Mouse (Mus musculus): Measurements from ENCODE around the gene Wnt5a.

The Wnt5a gene

DNA sequence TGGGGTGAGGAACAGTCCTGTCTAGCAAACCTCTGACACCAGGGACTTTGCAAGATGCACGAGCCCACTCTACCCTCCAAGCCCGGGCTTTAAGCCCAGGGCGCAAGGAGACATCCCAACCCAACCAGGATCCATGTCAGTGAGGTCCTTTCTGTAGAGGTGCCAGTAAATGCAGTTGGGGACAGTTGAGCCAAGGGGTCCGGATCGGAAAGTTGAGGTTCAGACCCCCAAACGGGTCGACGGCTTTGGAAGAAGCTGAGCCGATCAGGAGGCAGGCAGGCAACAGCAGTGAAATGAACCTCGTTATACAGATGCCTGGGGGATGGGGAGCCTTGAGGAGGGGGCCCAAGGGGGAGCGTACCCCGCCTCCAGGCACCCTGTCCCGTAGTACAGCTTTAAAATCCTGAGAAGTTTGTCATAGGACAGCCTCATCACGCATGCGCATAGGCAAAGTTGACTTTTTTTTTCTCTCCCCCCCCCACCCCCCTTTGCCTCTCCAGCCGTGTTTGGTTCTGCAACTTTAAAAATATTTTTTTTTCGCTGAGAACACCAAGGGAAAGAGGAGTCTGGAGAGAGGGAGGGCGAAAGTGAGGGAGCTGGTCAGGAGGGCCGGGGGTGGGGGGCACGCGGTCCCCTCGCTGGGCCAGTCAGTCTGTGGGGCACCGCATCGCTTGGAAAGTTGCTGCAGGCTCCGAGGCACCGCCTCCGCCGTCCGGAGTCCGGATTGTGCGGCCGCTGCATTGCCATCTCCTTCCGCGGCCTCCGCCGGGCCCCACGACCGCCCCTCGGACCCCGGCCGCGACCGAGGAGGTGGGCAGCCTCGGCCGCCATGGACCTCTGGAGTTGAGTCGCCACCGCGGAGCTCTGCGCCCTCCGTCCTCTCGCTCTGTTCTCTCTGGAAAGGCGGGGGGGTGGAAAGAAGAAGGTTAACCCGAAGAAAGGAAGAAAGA is at the start of gene Wnt5a:
Gene Wnt5a, plus strand, starts transcription at position 650 of the 950 bp plus-strand sequence.
- DNase-seq, result no peak

DNA sequence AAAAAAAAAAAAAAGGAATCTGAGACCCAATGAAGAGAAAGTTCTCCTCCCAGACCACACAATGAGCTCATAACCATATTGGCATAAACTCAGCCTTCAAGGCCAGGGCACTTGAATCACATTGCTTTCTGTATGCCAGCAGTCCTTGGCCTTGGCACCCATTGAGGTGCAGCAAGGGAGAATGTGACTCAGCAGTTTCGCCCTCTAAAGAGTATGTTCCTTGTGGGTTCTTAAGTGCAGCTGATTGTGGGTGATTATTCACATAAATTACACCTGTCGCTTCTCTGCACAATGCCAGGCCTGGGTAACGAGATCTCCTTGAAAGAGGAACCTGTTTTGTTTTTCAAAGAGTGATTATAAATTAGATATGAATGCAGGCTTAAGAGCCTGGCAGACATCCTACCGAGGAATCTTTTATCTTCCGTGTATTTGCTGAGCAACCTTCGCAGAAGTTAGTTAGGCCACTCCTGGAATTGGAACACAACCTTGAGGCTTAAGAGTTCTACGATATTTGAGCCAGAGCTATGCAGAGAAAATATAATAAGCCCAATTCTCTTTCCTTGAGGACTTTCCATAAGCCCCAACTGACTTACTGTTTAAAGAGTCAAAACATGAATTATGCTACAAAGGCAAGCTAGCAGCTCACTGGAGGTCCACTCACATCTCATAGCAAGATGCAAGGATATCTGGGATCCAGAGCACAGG is 48.0 kb upstream of the Wnt5a start:
- DNase-seq, result no peak

DNA sequence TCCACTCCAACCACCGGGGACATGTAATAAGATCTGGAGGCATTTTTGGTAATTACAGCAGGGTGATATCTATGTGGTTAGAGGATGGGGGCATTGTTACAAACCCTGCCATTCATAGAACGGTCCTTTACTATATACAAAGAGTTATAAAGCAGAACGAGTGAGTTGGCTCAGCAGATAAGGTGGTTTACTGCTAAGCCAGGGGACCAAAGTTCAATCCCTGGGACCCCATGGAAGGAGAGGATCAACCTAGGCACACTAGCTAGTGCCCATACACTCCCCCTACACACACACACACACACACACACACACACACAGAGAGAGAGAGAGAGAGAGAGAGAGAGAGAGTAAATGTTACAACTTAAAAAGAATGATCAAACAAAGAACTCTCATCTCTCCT is 47.1 kb upstream of the Wnt5a start:
- DNase-seq, result no peak

DNA sequence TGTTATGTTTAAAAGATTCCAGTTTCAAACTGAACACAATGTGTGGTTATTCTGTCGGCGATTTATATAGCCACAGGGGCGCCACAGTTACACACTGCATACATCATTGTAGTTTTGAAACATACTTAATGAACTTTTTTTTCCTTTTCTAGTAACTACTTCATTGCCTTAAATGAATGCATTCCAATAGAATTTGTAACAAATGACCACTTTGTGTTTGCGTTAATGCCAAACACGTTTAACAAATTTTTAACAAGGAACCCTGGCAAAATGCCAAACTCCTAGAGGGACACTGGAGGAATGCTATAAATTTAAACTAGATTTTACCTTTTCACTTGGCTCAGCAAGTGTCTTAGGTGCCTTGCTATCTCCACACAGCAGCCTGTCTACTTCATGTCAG is 36.6 kb upstream of the Wnt5a start:
- DNase-seq, result no peak

DNA sequence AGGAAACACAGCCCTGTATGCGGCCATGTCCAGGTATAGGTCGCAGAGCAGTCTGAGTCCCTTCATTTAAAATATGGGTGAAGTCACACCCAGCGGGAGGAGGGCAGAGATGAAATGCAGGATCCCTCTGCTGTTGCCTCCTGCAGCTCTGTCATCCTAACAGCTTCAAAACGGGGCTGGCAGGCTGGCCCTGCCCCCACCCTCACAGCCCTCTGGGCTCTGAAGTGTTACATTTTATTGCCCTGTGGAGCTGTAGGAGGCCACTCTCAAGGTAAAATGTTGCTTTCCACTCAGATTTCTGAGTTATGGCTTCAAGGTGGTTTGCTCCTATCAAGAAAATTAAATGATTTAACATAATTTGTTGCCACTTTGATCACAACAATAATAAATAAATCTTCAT is 34.9 kb upstream of the Wnt5a start:
- no peak for DNase-seq

DNA sequence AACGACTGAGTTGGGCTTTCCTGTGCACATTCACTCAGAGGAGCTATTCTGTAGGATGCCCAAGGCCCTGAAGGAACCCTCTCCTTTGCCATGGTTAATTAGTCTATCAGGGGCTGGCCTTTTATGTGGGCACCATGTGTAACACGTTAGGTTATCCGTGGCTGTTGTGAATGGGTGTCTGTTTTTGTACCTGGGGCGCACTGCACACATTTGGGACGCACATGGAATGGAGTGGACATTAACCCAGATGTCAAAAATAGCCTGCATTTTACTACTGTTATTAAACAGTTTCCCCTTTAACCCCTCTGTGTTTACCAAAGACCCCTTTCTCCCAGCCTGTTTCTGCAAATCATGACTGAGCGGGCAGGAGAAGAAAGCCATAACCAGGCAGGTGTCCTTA is 34.3 kb upstream of the Wnt5a start:
- DNase-seq, result no peak

DNA sequence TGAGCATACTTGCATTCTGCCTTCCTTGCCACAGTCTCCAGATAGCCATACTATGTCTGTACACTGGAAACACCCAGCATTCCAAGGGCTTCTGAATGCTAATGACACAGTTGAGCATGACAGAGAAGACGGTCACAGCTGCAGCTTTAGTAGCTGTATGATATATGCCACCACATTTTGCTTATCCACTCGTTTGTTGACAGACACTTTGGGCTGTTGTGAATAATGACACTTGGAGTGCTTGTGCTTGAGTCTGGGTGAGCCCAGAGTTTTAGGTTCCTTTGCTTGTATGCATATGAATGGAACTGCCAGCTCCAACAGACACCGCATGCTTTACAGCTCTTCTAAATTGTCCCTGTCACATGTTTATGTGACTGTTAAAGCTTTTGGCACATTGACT is 29.5 kb upstream of the Wnt5a start:
- no peak for DNase-seq

DNA sequence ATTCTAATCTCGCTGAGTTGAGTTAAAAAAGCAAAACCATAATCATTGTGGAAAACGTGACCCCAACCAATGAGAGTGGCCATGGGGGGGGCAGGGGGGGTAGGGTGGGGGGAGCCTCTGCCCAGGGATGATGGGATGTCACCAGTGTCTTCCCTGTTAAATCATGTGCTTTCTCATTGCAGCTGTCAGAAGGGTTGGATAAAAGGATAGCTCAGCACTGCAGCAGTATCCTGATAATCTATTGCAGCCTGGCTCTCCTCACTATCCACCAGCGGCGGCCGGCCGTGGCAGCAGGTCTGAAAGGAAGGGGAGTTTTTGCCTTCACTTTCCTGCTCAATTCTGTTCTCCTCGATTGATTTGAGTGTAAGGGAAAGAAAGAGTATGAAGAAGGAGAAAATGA is 29.1 kb upstream of the Wnt5a start:
- DNase-seq, result no peak

DNA sequence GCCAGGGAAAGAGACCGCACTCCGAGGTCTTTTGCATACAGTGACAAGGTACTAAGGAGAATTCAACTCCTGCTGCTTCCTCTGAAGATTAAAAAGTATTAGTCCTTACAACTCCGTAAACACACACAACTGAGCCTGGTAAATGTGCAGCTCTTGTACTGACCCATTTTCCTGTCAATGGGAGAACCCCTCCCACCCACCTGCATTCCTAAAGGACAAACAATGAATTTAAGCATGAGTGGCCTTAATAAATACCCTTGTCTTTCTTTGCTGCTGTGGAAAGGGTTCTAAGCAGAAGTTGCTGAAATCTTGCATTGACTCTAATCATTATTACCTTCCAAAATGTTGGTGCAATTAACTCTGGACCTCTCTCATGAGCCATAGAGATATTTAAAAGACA is 27.8 kb upstream of the Wnt5a start:
- DNase-seq, result no peak

DNA sequence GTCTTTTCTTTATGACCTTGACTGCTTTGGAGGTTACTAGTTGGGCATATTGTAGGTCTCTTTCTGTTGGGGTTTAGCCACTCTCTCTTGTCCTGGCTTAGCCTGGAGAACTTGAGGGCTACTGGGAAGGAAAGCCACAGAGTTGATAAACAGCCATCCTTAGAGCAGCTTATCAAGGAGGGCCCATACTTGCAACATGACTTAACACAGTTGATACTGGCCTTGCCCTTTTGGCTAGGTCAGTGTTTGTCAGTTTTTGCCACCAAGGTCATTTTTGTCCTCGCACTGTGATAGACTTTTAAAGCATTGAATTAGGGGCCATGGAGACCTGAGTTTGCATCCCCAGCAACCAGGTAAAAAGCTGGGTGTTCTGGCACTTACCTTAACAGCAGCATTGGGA is 23.7 kb upstream of the Wnt5a start:
- DNase-seq, result no peak

DNA sequence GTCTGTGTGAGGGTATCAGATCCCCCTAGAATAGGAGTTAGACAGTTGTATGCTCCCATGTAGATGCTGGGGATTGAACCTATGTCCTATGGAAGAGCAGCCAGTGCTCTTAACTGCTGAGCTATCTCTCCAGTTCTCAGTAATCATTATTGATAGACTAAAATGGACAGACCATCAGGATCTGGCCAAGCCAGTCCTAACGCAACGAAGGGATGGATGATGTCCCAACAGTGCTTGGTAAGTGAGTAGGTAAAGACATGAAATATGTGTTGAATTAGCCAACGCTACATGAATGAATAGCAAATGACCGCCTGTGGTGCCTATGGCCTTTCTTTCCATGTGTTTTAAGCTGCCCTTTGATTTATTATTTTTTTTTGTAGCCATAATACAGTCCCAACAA is 10.7 kb upstream of the Wnt5a start:
- no peak for DNase-seq

DNA sequence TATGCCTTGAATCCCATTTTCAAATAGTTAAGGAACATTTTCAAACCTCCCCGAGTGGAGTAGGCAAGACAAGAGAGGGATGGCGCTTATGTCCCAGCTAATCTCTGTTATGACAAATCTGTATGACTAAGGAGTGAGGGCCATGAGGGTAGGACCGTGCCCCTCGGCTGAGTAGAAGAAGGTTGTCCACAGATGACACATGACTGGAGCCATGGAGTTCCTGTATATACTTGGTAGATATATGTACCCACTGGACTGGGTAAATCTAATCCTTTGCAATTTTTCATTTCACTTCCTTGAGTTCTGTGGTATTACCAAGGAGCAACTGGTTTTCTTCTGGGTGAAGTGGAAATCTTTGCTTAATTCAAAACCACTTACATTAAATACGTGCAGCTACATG is 10.3 kb upstream of the Wnt5a start:
- DNase-seq, result no peak

DNA sequence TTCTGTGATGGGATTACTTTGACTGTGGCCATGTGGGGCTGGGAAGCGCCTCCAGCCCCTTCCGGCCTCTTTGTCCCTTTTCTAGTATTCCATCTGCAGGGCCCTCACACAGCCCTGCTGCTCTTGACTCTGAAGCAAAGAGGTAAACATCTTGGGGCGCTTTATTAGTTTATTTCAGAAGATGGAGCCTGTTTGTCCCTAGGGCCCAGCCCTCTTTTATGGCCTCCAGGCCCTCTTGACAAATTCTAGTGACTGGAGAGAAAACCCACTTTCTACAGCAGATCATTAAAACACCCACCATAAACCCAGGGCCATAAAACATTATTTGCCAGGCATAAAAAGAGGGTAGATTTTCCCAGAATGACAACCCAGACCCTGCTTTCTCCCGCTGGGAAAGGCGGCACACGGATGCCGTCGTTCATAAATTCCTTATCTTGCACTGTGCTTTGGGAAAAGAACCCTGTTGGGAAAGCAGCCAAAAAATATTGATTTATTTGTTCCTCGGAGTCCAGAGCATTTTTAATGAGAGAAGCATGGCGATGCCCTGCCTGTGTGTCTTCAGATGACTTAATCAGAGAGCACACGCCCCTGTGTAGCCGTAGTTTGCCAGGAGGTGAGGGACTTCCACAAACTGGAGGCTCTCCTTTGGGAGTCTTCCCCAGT is 3.2 kb upstream of the Wnt5a start:
- DNase-seq, result no peak

DNA sequence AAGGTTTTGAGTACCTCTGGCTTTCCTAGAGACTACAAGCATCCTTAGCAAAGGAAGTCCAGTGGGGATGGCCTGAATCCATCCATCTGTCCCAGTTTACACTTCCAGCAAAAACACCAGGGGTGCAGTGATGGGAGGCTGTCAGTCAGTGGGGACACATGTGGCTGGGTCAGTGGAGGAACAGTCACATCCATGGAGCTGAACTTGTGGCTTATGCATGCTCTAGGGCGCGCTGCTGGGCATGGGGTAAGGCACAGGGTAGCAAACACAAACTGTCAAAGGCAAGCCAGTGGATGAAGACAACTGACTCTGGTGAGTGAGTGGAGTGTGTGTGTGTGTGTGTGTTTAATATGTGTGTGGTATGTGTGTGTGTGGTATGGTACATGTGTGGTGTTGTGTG is 1.3 kb upstream of the Wnt5a start:
- no peak for DNase-seq

DNA sequence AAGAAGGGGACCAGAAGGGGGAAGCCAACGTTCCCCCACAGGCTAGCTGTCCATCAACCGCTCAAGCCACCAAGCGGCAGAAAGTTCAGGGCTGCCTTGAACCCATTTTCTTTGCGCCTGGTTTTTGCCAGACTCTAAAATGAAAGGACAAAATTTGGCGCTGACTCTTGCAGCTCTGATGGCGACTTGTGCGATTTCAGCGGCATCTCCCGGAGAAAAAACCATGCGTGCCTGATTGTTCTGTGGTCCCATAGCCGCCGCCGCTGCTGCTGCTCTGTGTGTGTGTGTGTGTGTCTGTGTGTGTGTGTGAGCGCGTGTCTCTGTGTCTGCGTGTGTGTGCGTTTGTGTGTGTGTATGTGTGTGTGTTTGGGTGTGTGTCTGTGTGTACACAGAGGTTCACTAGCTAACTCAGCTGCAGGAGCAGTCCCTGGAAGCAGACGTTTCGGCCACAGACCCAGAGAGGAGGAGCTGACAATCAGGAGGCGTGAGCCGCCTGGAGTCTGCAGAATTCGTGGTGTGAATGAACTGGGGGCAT is 568 bp downstream of the Wnt5a start:
- no peak for DNase-seq

DNA sequence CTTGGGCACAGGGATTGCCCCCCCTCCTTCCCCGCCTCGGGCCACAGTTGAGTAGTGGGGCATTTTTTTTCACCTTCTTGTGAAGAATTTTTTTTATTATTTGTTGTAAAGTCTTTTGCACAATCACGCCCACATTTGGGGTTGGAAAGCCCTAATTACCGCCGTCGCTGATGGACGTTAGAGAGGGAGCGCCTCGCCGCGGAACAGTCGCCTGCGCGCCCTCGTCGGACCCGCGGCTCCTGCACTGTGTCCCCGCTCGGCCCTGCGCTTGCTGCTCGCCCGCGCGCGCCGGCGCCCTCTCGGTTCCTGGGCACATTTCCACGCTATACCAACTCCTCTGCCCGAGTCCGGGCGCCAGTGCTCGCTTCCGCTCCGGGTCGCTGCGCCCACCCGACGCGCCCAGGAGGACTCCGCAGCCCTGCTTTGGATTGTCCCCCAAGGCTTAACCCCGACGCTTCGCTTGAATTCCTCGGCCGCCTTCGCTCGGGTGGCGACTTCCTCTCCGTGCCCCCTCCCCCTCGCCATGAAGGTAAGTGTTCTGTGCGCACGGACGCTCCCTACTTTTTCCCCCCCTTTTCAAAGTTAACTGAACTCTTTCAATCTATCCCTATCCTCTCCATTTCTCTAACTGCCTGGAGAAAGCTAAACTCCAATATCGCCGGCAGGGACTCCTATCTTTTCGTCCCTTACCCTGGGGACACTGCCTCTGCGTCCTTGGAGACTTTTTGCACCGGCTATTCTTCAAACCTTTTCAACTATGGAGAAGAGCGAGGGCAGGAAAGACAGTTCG is 1.2 kb downstream of the Wnt5a start:
- DNase-seq, result no peak

DNA sequence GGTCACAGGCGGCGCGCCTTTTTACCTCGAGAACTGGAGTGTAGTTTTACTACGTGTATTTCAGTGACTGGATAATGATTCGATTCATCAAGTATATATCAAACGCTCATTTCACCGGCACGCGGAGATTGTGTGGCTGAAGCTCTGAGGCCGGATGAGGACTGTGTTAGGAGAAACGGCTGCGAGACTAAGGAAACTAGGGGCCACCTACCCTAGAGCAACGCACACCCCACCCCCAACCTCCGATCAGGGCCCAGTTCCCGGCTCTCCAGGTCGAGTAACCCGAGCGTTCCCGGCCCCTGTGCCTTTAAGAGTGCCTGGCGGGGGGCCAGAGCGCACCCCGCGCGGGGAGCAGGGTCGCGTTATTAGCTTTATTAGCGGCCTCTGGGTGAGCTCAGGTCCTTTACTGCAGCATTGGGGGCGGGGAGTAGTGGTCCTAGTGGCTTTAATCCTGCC is 1.9 kb downstream of the Wnt5a start:
- DNase-seq, result no peak

DNA sequence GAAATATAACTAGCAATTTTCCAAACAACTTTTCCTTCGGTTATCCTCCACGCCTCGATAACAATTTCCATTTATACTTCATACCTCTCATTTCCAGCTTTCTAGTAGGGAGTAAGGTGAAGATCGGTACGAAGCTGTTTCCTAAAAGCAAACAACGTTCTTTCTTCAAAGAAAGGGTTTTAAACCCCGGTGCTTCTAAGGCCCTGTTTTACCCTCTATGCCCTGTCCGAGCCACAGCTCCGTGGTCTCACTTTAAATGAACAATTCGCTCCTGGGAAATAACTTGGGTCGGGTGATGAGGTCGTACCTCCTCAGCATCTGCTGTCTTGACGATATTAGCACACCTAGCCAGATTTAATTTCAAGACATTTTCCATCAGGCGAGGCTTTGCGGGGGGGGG is 2.5 kb downstream of the Wnt5a start:
- DNase-seq, result no peak

DNA sequence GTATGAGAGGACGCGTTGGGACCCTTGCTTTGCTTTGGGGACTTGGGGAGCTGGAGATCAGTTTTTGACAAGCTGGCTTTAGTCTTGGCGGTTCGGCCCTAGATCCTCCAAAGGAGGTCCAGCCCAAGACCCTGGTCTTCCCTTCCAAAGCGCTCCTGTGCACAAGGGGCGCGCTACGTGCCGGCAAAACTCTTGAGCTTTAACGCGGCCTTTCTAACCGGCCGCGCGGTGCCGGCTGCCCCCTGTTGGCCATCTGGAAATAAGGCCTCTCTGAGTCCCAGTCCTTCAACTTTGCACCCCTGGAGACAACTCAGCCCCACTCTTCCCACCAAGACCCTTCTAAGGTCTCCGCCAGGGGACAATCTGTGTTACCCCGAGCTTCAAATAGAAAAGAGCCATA is 2.9 kb downstream of the Wnt5a start:
- DNase-seq, result no peak

DNA sequence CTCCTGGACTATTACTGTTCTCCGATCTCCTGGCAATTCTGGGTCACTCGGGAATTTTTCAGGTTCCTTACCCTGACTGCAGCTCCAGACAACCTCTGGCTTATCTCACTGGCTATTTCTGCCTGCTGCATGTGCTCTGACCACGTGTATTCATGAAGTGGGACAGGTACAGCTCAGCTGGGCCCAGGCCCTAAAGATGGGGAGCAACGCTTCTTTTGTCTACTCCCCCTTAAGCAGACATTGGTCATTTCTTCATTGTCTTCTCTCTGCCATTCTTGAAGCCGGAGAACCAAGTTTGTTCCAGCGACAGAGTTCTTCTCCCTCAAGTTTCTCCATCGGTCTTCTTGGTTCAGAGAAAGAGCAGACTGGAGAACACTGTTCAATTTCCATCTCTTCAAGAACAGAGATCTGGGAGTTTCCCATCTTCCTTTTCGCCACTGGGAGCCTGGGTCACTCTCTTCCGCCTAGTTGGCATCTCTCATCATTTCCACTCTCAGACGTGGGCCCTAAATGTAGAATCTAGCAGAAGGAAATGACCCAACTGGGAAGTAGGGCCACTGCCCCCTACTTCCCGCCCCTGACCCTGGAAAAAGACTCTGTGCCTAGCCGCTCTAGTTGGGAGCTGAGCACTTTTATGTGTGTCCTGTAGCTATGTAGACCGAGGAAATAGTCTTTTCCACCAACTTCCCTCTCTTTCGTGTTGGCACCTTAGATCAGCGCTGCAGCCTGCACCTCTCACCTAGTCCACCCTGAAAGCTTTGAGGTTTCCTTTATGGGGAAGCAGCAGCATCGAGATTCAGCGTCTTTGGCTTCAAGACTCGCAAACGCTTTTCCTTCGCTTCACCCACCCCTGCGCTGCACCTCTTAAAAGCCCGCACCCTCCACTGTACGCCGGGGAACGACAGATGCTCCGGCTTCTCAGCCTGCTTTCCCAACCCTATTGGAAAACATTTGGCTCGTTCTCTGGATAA is 4.0 kb downstream of the Wnt5a start:
- DNase-seq, result no peak

All from spleen, adult 18-20 months (tissue).